Mouse (Mus musculus): ENCODE measurements around the gene Rbm12b1. TPM values are rescaled to one million over a fixed set of nuclear protein-coding genes. Genes with fewer than 3 reads are reported as not detected.
A peak's percentile ranks its signal among the peaks of the same experiment; 100 is the strongest.
"Not testable (repeated sequence)": the region's sequence is repeated elsewhere in the genome, so short reads cannot be mapped to it uniquely, and the experiment has no call there.

Rbm12b1 gene
- 16.8 and 21.4 TPM in 2 replicates for total RNA-seq (2017)

DNA sequence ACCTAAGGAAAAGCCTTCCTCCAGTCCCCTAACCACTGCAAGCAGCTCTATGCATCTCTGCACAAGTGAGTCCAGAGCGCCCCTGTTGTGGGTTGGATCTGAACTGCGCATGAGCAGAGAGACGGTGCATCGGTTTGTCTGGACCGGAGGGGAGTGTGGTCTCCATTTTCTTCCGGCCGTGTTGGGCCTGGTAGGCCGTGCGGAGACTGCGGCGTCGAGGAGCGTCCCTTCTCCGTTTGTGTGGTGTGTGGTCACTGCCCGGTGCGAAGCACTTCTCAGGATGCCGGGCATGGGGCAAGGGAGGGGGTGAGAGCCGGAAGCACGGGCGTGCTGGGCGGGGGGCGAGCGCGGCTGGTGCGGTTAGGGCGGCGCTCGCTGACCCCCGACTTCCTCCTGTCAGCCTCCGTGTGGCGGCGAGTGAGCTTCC is at the start of gene Rbm12b1:
TSS of gene Rbm12b1 (plus strand) at position 124 of the 427 bp plus-strand sequence.
- peak; percentile 92 to 96 for ATAC-seq (replicated peaks in 1 of 2; ENCODE audit: insufficient read depth in 1 of 2, low FRiP score in 2 of 2, low TSS enrichment in 1 of 2, low read depth in 1 of 2, poor library complexity in 2 of 2, severe bottlenecking in 2 of 2)

DNA sequence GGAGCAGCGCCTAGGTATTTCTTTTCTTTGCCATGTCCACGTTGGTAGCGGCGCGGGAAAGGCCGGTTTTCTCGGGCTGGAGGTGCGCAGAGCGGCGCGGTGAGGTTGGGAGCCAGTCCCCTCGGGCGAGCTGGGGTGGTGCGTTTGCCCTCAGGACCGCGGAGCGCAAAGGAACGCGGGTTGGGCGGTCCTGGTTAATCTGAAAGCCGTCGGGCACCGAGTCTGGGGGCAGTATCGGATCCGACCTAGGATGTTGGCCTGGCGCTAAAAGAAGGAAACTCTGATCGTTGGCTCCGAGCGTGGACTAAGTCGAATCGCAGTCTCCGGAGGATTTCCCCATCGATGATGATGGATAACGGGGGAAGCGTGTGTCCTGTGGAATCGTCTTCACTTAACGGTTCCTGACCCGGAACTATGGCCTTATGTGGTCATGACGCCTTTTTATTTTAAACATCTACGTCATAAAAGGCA is 563 bp downstream of the Rbm12b1 start:
- peak; percentile 69 to 75 for ATAC-seq (replicated peaks in 1 of 2; ENCODE audit: insufficient read depth in 1 of 2, low FRiP score in 2 of 2, low TSS enrichment in 1 of 2, low read depth in 1 of 2, poor library complexity in 2 of 2, severe bottlenecking in 2 of 2)

- ATAC-seq (replicated peaks in 1 of 2; ENCODE audit: insufficient read depth in 1 of 2, low FRiP score in 2 of 2, low TSS enrichment in 1 of 2, low read depth in 1 of 2, poor library complexity in 2 of 2, severe bottlenecking in 2 of 2) = not testable (repeated sequence)
These were observed 1.5 kb downstream of the Rbm12b1 start for GRCm38 (mm10) chr4:12141516-12141915.

DNA sequence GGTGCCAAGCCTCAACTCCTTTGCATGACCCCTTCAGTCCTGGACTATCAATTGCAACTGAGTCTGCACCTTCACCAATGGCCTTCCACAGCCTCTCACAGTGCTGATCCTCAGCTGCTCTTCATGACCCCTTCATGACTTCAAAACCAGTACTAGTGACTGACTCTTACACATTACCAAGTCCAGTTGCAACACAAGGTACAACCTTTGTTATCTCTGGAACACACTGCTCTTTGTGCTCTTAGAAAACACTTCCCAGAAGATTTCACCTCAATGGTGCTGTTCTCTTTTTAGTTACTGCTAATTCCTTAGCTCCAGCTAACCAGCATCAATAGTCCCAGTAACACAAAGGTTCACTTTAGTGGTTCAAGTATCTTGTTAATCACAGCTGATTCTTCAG is 7.6 kb downstream of the Rbm12b1 start:
- ATAC-seq (replicated peaks in 1 of 2; ENCODE audit: insufficient read depth in 1 of 2, low FRiP score in 2 of 2, low TSS enrichment in 1 of 2, low read depth in 1 of 2, poor library complexity in 2 of 2, severe bottlenecking in 2 of 2) = no peak

- ATAC-seq (replicated peaks in 1 of 2; ENCODE audit: insufficient read depth in 1 of 2, low FRiP score in 2 of 2, low TSS enrichment in 1 of 2, low read depth in 1 of 2, poor library complexity in 2 of 2, severe bottlenecking in 2 of 2) = no peak
These were observed 30.9 kb downstream of the Rbm12b1 start for GRCm38 (mm10) chr4:12170986-12171317.

DNA sequence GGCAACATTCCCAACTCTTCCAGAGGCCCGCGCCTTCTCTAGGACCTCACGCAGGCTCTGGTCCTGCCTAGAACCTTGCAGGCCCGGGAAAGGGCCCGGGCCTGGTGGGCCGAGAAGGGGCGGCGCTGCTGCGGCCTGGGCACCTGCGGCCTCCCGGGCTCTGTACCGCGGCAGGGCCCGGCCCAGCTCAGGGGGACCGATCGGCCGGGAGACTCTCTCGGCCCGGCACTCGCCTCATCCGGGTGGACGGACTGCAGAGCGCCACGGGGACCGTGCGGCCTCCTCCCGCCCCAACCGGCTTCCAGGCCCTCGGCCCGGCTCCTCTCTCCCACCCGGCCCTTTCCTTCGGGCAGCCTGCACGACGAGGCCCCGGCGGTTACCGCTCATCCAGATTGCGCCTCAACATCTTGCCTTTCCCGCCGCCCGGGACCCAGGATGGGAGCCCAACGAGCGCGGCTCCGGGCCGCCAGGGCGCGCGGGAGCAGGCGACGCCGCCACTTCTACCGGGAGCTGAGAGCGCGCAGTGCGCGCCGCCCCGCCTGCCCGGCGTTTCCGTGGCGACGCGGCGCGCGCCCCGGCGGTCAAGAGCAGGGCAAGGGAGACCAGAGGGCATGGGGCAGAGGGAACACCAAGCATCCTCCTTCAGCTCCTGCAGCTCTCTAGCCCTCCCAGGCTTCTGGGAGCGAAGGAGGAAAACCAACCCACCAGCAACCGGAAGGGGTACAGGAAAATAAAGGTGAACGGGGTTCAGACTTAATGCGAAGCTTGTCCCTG is 31.4 kb downstream of the Rbm12b1 start, which contains the start of gene Fam92a:
TSS of gene Fam92a (minus strand) at position 698 of the 774 bp plus-strand sequence.
- ATAC-seq (replicated peaks in 1 of 2; ENCODE audit: insufficient read depth in 1 of 2, low FRiP score in 2 of 2, low TSS enrichment in 1 of 2, low read depth in 1 of 2, poor library complexity in 2 of 2, severe bottlenecking in 2 of 2) = peak; percentile 56 to 58

- ATAC-seq (replicated peaks in 1 of 2; ENCODE audit: insufficient read depth in 1 of 2, low FRiP score in 2 of 2, low TSS enrichment in 1 of 2, low read depth in 1 of 2, poor library complexity in 2 of 2, severe bottlenecking in 2 of 2) = no peak
These were observed 38.9 kb downstream of the Rbm12b1 start for GRCm38 (mm10) chr4:12178992-12179391.

Other genes with a start within 250 kb of the Rbm12b1 start
- gene Gm10604, start 159.0 kb upstream of the Rbm12b1 start, total RNA-seq (2017) = not detected in 2 replicates
- gene Rbm12b2, start 50.8 kb upstream of the Rbm12b1 start, total RNA-seq (2017) = 38.2 and 42.6 TPM in 2 replicates
- 60.6 and 100 TPM in 2 replicates for gene Fam92a, start 31.8 kb downstream of the Rbm12b1 start, total RNA-seq (2017)

All from hematopoietic stem cell, adult 5-6 weeks (primary cell).